Mouse (Mus musculus) C2C12 (cell line): Measurements from ENCODE around the gene Cfap46.

Experiments used
- CTCF ChIP-seq: IDR thresholded peaks from one replicate; pipeline ENCODE4 v1.5.1; 2011; ENCODE audit not compliant: control insufficient read depth, insufficient read depth, insufficient read length
- FOSL1 ChIP-seq: IDR thresholded peaks from one replicate; pipeline ENCODE4 v1.8.0; 2011; ENCODE audit warnings: mild to moderate bottlenecking, low read length; ENCODE audit not compliant: poor library complexity, insufficient read depth, severe bottlenecking
- MAX ChIP-seq: IDR thresholded peaks from one replicate; pipeline ENCODE4 v1.6.1; 2011; ENCODE audit warnings: mild to moderate bottlenecking, control low read depth
- MYOD1 ChIP-seq: IDR thresholded peaks from one replicate; pipeline ENCODE4 v1.6.1; 2011; ENCODE audit warnings: low read depth; ENCODE audit not compliant: control insufficient read depth, insufficient read length
- MYOG ChIP-seq: IDR thresholded peaks from one replicate; pipeline ENCODE4 v1.6.1; 2011; ENCODE audit not compliant: control insufficient read depth, insufficient read length; ENCODE audit errors: extremely low read depth
- USF1 ChIP-seq: IDR thresholded peaks from one replicate; pipeline ENCODE4 v1.6.1; 2011; ENCODE audit warnings: low read depth, mild to moderate bottlenecking, control low read depth, moderate library complexity

DNA sequence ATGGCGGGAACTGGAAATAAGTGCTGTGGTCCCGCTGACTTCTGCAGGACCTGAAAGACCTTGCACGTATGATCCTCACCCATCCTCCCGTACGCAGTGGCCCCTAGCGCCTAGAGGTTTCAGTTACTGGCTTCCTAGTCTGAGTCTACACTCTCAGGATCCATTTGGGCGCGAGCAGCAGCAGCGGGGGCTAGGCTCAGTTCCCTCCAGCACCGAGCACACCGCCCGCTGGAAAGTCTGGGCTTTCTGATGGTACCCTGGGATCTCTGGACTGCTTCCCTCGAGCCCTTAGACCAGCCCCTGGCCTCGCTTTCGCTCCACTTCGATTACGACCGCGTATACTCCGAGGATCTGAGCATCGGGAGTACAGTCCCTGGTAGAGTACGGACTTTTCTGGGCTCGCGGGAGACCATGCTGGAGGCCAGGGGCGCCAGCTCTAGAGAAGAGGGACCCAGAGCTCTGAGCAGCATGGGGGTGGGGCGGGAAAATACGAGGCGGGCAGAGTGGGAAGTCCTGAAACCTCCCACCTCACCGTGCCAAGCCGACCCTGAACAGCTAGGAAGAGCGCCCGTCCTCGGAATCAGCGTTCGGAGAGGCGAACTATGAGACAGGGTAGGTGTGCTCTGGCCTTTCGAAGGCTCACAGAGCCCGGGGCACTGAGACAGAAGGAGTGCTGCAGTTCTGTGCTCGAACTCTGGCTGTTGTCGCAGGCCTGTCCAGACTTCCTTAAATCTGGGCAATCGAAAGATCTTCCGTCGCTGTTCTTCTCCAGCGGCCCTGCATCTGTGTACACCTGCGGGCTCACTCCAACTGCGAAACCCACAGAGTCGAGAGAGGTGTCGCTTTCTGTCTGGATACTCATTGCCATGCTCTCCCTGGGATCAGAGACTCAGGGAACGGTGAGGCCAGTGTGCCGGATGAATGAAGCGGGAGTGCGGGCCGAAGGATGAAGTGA lies 99.1 kb downstream of the Cfap46 start:
- TF ChIP-seq CTCF (no peak), MAX (no peak), USF1 (no peak), FOSL1 (no peak), MYOD1 (no peak), MYOG (no peak)
